Mouse (Mus musculus): ENCODE results near the gene Pof1b.

Pof1b gene

DNA sequence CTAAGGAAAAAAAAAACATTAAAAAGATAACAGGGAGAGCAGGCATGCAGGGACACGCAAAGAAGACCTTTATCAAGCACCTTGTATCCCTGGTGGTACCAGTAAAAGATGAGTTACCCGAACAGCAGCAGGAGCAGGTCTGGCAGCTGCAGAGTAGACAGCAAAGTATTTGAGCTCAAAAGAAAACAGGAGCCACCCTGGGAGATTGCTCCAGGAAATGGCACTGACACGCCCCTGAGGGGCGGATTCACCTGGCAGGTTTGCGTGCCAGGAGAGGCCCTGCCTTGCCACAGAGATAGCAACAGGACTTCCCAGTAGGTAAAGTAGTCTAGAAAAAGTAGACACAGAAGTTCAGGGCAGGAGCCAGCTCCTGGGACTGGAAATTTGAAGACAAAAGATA, at the start of gene Pof1b:
TSS of gene Pof1b (minus strand) at position 144 of the 400 bp plus-strand sequence.
- DNase-seq = no peak

DNA sequence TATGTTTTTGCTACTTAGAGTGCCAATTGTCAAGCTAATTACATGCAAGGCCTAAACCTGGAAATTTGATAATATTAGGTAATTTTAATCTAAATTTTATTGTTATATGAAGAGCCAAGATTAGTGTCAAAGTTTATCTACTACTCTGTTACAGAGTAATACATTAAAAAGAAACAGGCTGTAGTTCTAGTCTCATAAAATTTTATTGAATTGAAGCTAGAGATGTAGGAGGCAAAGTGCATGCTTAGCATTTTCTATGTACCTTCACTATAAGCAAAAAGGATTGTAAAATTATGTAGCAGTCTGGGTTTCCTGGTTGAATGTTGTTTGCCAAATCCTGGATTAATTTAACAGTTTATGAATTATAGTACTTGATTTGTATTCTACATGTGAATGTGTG, 18.1 kb upstream of the Pof1b start:
- DNase-seq = no peak

DNA sequence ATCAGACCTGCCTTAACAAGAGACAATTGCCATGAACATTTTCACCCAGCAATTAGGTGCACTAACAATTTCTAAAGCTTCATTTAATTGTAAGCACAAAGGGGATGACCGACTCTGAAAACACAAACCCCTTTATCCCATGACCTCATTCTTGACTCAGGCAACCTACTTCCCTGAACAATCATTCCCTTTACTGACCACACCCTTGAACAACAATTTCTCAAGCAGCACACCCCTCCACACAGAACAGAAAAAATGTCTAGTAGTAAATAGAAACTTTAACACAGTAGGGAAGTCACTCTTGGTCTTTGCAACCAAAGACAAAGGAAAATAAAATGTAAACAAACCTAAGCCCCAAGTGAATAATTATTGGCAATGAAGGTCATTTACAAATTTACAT, 4.1 kb downstream of the Pof1b start:
- no peak for DNase-seq

DNA sequence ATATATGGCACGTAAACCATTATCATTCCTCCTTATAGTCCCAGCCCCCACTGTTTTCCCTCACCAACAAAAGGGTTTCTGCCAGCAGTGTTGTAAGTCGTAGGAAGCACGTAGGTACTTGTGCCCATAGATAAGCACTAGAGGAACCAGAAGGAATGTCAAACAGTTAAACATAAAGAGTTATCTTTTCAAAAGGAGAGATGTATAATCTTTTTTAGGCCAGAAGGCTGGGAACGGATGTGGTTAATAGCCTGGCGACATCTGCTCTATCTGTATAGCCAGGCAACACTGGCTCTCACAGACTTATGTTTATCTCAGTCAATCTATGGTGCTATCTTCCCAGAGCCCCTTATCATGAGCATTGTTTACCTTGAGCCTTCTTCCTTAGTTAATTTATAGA, 17.8 kb downstream of the Pof1b start:
- no peak for DNase-seq

DNA sequence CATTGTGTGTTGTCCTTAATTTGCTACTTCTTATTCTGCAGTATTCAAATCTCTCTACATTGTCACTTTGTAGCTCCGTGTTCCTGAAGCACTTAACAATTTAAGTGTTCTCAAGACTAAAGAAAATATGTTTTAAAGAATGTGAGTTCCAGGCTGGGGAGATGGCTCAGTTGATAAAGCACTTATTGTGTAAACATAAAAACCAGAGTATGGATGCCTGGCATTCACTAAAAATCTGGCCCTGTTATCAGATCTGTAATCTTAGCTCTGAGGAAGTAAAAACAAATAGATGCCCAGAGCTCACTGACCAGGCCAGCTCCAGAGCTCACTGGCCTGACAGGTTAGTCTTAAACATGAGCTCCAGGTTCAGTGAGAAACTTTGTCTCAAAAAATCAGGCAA, 22.9 kb downstream of the Pof1b start:
- no peak for DNase-seq

DNA sequence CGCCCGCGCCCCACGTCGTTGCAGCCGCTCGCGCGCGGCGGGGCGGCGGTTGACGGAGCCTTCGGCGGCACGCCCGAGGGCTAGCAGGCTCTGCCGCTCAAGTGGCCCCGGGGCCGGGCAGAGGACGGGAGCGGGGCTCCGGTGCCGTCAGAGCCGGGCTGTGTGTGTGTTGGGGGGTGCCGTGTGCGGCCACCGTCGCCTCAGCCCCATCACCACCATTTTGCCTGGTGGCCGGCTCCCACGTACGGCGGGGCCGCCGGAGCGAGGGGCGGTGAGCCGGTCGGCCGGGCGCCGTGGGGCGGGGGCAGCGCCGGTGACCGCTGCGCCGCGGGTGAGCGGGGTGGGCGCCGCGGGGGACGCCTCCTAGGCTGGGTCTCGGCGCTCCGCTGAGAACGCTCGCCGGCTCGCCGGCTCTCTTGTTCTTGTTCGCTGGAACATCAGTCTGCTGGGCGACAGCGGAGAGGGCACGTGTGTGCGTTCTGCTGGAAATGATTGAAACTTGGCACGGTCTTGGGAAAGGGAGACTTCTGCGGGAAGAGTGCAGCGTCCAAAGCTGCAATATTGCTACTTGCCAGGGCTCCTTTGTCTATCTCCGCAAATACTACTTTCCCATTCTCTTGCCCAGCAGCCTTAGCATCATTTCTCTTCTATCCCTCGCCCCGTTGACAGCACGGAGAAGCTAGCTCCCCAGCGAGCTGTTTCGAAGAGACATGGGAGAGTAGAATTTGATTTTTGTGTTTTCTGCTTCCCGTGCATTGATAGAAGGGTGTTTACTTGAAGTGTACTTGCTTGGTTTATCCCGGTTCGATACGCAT, 96.9 kb downstream of the Pof1b start:
- peak; percentile 12 for DNase-seq

DNA sequence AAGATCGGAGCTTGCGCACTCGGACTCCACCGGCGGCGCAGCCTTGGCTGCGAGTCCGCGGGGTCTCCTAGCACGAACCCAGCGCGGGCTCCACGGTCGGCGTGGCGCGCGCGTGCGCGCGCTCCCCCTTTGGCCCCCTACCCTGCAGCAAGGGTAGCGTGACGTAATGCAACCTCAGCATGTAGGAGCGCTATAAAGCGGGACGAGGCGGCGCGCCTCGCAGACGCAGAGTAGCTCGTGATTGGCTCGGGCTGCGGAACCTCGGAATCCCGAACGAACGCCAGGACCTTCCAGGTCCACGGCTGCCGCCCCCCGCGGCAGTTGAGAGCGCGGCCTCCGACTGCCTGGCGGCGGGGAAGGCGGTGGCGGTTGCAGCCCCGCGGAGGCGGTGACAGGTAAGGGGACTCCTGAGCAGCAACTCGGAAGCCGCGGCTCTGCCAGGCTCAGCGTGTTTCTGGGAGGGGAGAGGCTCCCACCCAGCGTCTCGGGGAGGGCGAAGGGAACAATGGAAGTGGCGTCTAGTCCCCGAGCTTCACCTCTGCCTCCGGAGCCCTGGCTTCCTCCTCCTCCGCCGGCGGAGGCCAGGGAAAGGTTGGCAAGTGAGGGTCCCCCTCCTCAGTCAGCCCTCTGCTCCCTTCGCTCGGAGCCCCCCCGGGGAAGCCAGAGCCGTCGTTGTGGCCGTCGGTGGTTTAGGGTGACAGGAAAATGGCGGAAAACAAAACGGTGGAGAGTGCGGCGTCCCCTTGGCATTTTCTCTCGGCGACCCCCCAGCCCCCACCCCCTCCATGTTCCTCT, 97.7 kb downstream of the Pof1b start, which contains the start of gene Zfp711:
TSS of gene Zfp711 (plus strand) at position 16 of the 795 bp plus-strand sequence.
- peak; percentile 66 for DNase-seq

All from right cerebral cortex, adult 18-20 months (tissue).